Mouse (Mus musculus): Measurements from ENCODE around the gene F3. TPM values are rescaled to one million over a fixed set of nuclear protein-coding genes. Genes with fewer than 3 reads are reported as not detected.

The F3 gene
- total and polyA plus RNA-seq, 3 experiments, result not detected

- H3K36me3 ChIP-seq (replicated peaks), result peaks cover 24% of the 10 kb centered on the region
- no peaks in the 10 kb centered on the region for H3K9me3 ChIP-seq (replicated peaks)
- DNase-seq (ENCODE audit: low spot score) (no peak), ATAC-seq (ENCODE audit: extremely low read depth, insufficient number of reproducible peaks, low FRiP score, poor library complexity, severe bottlenecking) (no peak)
- no peak for TF ChIP-seq CTCF (IDR thresholded peaks at IDR 0.05; ENCODE audit: low read depth, low read length)
- TF ChIP-seq POLR2AphosphoS5 (IDR thresholded peaks at IDR 0.05; ENCODE audit: insufficient replicate concordance, low read depth, low read length), result no peak
- no peak for TF ChIP-seq GATA2 (IDR thresholded peaks at IDR 0.05; ENCODE audit: borderline replicate concordance, low read depth, low read length)
- H3K4me3 ChIP-seq (ENCODE audit: low read depth, low read length), result no peak overlapping the region
- no peaks in the 10 kb centered on the region for H3K27me3 ChIP-seq (ENCODE audit: insufficient read depth, low read length)
- H3K4me1 ChIP-seq (ENCODE audit: insufficient read depth, low read depth, low read length), result no peaks in the 10 kb centered on the region
Measured at GRCm38 (mm10) chr3:121783020-121783419, 59.7 kb downstream of the F3 start.

Other genes starting within 250 kb of the F3 start
- not detected in 2 replicates for gene Slc44a3, start 191.1 kb upstream of the F3 start, total RNA-seq (2014; fragmentation: Nextera tagmentation)
- 0.06 and 0.33 TPM in 2 replicates for gene Slc44a3, start 191.1 kb upstream of the F3 start, total RNA-seq (2017)
- gene Slc44a3, start 191.1 kb upstream of the F3 start, polyA plus RNA-seq (2012), result not detected in 2 replicates
- gene 4930432M17Rik, start 52.8 kb upstream of the F3 start, total RNA-seq (2014; fragmentation: Nextera tagmentation), result not detected in 2 replicates
- gene 4930432M17Rik, start 52.8 kb upstream of the F3 start, total RNA-seq (2017), result 0.12 and 0.16 TPM in 2 replicates
- not detected in 2 replicates for gene 4930432M17Rik, start 52.8 kb upstream of the F3 start, polyA plus RNA-seq (2012)
- gene Abcd3, start 91.8 kb downstream of the F3 start, total RNA-seq (2014; fragmentation: Nextera tagmentation), result 15.8 and 20.7 TPM in 2 replicates
- 14.3 and 20.4 TPM in 2 replicates for gene Abcd3, start 91.8 kb downstream of the F3 start, total RNA-seq (2017)
- 42.0 and 49.7 TPM in 2 replicates for gene Abcd3, start 91.8 kb downstream of the F3 start, polyA plus RNA-seq (2012)
- gene Arhgap29, start 229.0 kb downstream of the F3 start, total RNA-seq (2014; fragmentation: Nextera tagmentation), result 25.1 and 28.5 TPM in 2 replicates
- gene Arhgap29, start 229.0 kb downstream of the F3 start, total RNA-seq (2017), result 5.1 and 5.6 TPM in 2 replicates
- 0.67 and 1.2 TPM in 2 replicates for gene Arhgap29, start 229.0 kb downstream of the F3 start, polyA plus RNA-seq (2012)